Mouse (Mus musculus): Measurements from ENCODE around the gene Map1lc3a. TPM values are rescaled to one million over a fixed set of nuclear protein-coding genes. Genes with fewer than 3 reads are reported as not detected.

Map1lc3a gene
- total and polyA plus RNA-seq, 3 experiments: 713 to 1,030 (median 821) TPM

DNA sequence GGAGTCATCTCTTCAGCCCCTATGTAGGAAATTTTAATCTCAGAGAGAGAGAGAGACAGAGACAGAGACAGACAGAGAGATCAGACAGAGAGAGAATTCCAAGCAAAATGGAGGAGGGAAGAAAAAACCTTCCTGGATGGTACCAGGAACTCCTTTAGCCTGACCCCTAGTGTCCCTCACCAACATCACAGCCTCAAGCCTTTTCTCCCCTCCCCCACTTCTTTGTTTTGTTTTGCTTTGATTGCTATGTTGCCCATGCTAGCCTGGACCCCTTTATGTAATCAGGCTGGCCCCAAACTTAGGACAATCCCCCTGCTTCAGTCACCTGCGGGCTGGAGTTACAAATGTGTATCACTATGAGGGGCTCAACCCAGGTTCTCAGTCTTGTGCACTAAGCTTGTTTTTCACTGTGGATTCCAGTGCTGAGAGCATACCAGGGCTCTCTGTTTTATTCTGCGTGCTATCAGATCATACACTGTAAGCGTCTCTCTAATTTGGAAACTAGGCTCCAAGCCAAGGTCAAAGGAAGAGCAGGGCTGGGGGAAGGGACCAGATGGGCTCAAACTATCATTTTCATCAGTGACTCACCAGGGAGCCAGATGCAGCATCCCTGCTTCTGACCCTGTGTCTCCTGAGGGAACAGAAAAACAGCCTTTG, 33.0 kb downstream of the Map1lc3a start:
- intact Hi-C loops (cut with DNase I): no loop called here
- Histone ChIP-seq H3K9ac (ENCODE audit: low read depth, low read length) (peak overlapping the region; percentile 36; the same call in 1 of the 2 replicates), H3K4me3 (no peak overlapping the region), H3K27me3 (ENCODE audit: control insufficient read depth, insufficient read depth, low read length) (no peaks in the 10 kb centered on the region), H3K27ac (peak overlapping the region; percentile 24; the same call in 1 of the 2 replicates), H3K4me1 (ENCODE audit: control insufficient read depth, insufficient read depth, low read length) (peaks cover 5% of the 10 kb centered on the region; the same call in 1 of the 2 replicates), H3K36me3 (ENCODE audit: control insufficient read depth, insufficient read depth, low read length) (no peaks in the 10 kb centered on the region), H3K79me2 (replicated peaks; ENCODE audit: control insufficient read depth, insufficient read depth, low read length) (no peaks in the 10 kb centered on the region)
- TF ChIP-seq EP300 (IDR thresholded peaks at IDR 0.05; ENCODE audit: insufficient read depth, low read depth, low read length) (no peak), CTCF (IDR thresholded peaks at IDR 0.05) (peak; percentile 65)
- 12% methylated on average over 3 of the region's 3 CpGs for WGBS
- DNase-seq: peak in 1 of 2 experiments; percentile 45

DNA sequence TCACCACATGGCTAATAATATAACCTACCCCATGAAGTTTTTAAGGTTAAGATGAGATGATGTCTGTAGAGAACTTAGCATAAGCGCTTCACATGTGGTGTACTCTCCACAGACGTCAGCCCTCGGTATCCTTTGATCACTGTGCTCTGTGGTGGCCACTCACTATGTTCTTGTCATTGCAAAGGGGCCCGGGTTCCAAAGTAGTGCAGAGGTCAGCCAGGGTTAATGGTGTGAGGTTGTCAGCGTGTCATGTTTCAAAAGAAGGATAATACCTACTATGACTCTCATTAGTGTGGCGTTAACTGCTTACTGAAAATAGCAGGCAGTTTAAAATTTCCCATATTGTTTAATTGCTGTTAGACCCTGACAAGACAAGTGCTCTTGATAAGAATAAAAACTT, 37.6 kb downstream of the Map1lc3a start:
- Histone ChIP-seq H3K4me1 (ENCODE audit: control insufficient read depth, insufficient read depth, low read length) (peaks cover 5% of the 10 kb centered on the region; the same call in 1 of the 2 replicates), H3K9ac (ENCODE audit: low read depth, low read length) (no peak overlapping the region), H3K27me3 (ENCODE audit: control insufficient read depth, insufficient read depth, low read length) (no peaks in the 10 kb centered on the region), H3K27ac (no peak overlapping the region), H3K36me3 (ENCODE audit: control insufficient read depth, insufficient read depth, low read length) (no peaks in the 10 kb centered on the region), H3K79me2 (replicated peaks; ENCODE audit: control insufficient read depth, insufficient read depth, low read length) (no peaks in the 10 kb centered on the region), H3K4me3 (no peak overlapping the region)
- intact Hi-C loops (cut with DNase I): no loop called here
- WGBS: 74% methylated on average over 6 of the region's 6 CpGs
- no peak for DNase-seq
- TF ChIP-seq EP300 (IDR thresholded peaks at IDR 0.05; ENCODE audit: insufficient read depth, low read depth, low read length) (no peak), CTCF (IDR thresholded peaks at IDR 0.05) (no peak), POLR2A (IDR thresholded peaks at IDR 0.05; ENCODE audit: insufficient read depth, low read depth, low read length) (no peak)

DNA sequence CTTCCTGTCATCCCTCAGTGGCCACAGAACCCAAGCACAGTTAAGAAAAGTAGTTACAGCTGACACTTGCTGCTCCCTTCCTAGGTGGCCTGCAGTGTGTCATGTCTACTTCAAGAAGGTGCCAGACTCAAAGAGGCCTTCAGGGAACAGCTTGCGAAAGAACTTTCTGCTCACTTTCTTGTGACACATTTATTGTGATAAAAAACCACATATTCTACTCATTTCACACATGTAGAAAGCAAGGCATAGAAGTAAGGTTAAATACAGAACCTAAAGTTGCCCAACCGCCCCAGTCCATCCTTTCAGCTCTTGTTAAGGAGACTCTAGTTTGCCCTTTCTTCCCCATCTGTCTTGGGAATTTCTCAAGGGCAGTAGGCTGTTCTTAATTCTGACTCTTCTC, 42.5 kb downstream of the Map1lc3a start:
- Histone ChIP-seq H3K4me1 (ENCODE audit: control insufficient read depth, insufficient read depth, low read length) (peaks cover 7% of the 10 kb centered on the region), H3K9ac (ENCODE audit: low read depth, low read length) (no peak overlapping the region), H3K4me3 (no peak overlapping the region), H3K27me3 (ENCODE audit: control insufficient read depth, insufficient read depth, low read length) (no peaks in the 10 kb centered on the region), H3K36me3 (ENCODE audit: control insufficient read depth, insufficient read depth, low read length) (peaks cover 4% of the 10 kb centered on the region; the same call in 1 of the 2 replicates), H3K27ac (no peak overlapping the region), H3K79me2 (replicated peaks; ENCODE audit: control insufficient read depth, insufficient read depth, low read length) (no peaks in the 10 kb centered on the region)
- TF ChIP-seq CTCF (IDR thresholded peaks at IDR 0.05) (no peak), EP300 (IDR thresholded peaks at IDR 0.05; ENCODE audit: insufficient read depth, low read depth, low read length) (no peak)
- no peak for DNase-seq
- 87% methylated on average over 2 of the region's 2 CpGs for WGBS
- intact Hi-C loops (cut with DNase I): no loop called here

DNA sequence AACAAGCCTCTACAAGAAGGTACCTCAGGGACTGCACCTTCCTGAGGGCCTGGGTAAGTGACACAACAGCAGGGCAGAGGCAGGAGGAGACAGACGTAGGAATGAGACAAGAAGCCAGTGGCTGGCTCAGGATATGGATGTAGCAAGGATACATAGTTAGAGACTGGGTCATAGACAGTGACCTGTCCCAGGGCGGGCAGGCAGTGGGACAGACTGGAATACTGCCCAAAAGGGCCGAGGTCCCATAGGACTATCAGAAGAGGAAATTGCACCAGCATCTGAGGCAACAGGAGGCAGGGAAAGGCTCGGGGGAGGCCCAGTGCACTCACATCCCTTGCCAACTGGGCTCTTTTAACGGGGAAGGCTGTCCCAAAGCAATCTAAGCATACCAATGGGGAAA, 44.5 kb downstream of the Map1lc3a start:
- peak; percentile 54 for DNase-seq
- Histone ChIP-seq H3K27me3 (ENCODE audit: control insufficient read depth, insufficient read depth, low read length) (no peaks in the 10 kb centered on the region), H3K27ac (no peak overlapping the region), H3K9ac (ENCODE audit: low read depth, low read length) (no peak overlapping the region), H3K79me2 (replicated peaks; ENCODE audit: control insufficient read depth, insufficient read depth, low read length) (no peaks in the 10 kb centered on the region), H3K4me3 (no peak overlapping the region), H3K36me3 (ENCODE audit: control insufficient read depth, insufficient read depth, low read length) (peaks cover 4% of the 10 kb centered on the region), H3K4me1 (ENCODE audit: control insufficient read depth, insufficient read depth, low read length) (peaks cover 7% of the 10 kb centered on the region)
- TF ChIP-seq CTCF (IDR thresholded peaks at IDR 0.05) (no peak), EP300 (IDR thresholded peaks at IDR 0.05; ENCODE audit: insufficient read depth, low read depth, low read length) (0 out of 2 replicates have a peak, but pooled peaks have one; percentile 11), POLR2A (IDR thresholded peaks at IDR 0.05; ENCODE audit: insufficient read depth, low read depth, low read length) (no peak)
- 24% methylated on average over 5 of the region's 5 CpGs for WGBS
- intact Hi-C loops (cut with DNase I): no loop called here

DNA sequence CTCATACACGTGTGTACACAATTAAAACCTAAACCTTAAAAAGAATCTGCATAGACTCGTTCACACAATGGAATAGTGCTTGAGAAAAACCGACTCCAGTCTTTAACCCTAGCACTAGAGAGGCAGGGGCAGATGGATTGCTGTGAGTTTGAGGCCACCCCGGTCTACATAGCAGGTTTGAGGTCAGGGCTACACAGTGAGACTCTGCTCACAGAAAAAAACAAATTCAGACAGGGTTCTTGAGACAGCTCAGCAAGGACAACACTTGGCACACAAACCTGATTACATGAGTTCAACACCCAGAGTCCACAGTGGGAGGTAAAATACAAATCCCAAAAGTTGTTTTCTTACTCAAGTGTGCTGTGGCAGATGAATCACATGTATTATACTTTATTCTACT, 49.9 kb downstream of the Map1lc3a start:
- WGBS: 88% methylated on average over 4 of the region's 4 CpGs
- no peaks in the 10 kb centered on the region for H3K27me3 ChIP-seq (ENCODE audit: control insufficient read depth, insufficient read depth, low read length)
- DNase-seq: no peak

More for the DNA sequence above, 49.9 kb downstream of the Map1lc3a start:
- no peak overlapping the region for H3K9ac ChIP-seq (ENCODE audit: low read depth, low read length)
- H3K36me3 ChIP-seq (ENCODE audit: control insufficient read depth, insufficient read depth, low read length): peaks cover 2% of the 10 kb centered on the region
- H3K27ac ChIP-seq: no peak overlapping the region
- H3K4me3 ChIP-seq: no peak overlapping the region
- peaks cover under 1% of the 10 kb centered on the region for H3K4me1 ChIP-seq (ENCODE audit: control insufficient read depth, insufficient read depth, low read length)
- TF ChIP-seq POLR2A (IDR thresholded peaks at IDR 0.05; ENCODE audit: insufficient read depth, low read depth, low read length): no peak
- TF ChIP-seq EP300 (IDR thresholded peaks at IDR 0.05; ENCODE audit: insufficient read depth, low read depth, low read length): no peak
- no peak for TF ChIP-seq CTCF (IDR thresholded peaks at IDR 0.05)
- no peaks in the 10 kb centered on the region for H3K79me2 ChIP-seq (replicated peaks; ENCODE audit: control insufficient read depth, insufficient read depth, low read length)
- intact Hi-C loops (cut with DNase I): no loop called here

Other genes starting within 250 kb of the Map1lc3a start
- 10 to 100 TPM; 10.5 to 14.0 TPM for gene Ahcy, start 201.8 kb upstream of the Map1lc3a start, total RNA-seq (2021)
- 22.5 and 30.8 TPM in 2 replicates for gene Ahcy, start 201.8 kb upstream of the Map1lc3a start, polyA plus RNA-seq (2012; rRNA removed)
- 10 to 100 TPM; 26.4 to 26.8 TPM for gene Itch, start 142.8 kb upstream of the Map1lc3a start, total RNA-seq (2021)
- gene Itch, start 142.8 kb upstream of the Map1lc3a start, polyA plus RNA-seq (2012; rRNA removed): 6.9 and 10.5 TPM in 2 replicates
- 100 to 1,000 TPM; 163 to 165 TPM for gene Dynlrb1, start 39.8 kb upstream of the Map1lc3a start, total RNA-seq (2021)
- gene Dynlrb1, start 39.8 kb upstream of the Map1lc3a start, polyA plus RNA-seq (2012; rRNA removed): 359 and 543 TPM in 2 replicates
- gene Pigu, start 81.1 kb downstream of the Map1lc3a start, total RNA-seq (2021): 10 to 100 TPM; 26.2 to 26.6 TPM
- gene Pigu, start 81.1 kb downstream of the Map1lc3a start, polyA plus RNA-seq (2012; rRNA removed): 44.8 and 73.8 TPM in 2 replicates
- 100 to 1,000 TPM; 457 to 512 TPM for gene Trp53inp2, start 104.8 kb downstream of the Map1lc3a start, total RNA-seq (2021)
- gene Trp53inp2, start 104.8 kb downstream of the Map1lc3a start, polyA plus RNA-seq (2012; rRNA removed): 410 and 615 TPM in 2 replicates
- gene Ncoa6, start 197.6 kb downstream of the Map1lc3a start, total RNA-seq (2021): 10 to 100 TPM; 20.5 to 22.9 TPM
- 17.8 and 25.2 TPM in 2 replicates for gene Ncoa6, start 197.6 kb downstream of the Map1lc3a start, polyA plus RNA-seq (2012; rRNA removed)
- gene Acss2, start 241.7 kb downstream of the Map1lc3a start, total RNA-seq (2021): 10 to 100 TPM; 31.6 to 33.4 TPM
- gene Acss2, start 241.7 kb downstream of the Map1lc3a start, polyA plus RNA-seq (2012; rRNA removed): 39.8 and 59.2 TPM in 2 replicates
- gene Ggt7, start 241.9 kb downstream of the Map1lc3a start, total RNA-seq (2021): under 1 TPM; 0.55 to 0.73 TPM
- 4.4 and 6.0 TPM in 2 replicates for gene Ggt7, start 241.9 kb downstream of the Map1lc3a start, polyA plus RNA-seq (2012; rRNA removed)

Measured in heart, adult 2 months (tissue).